In the genomic region with DNA sequence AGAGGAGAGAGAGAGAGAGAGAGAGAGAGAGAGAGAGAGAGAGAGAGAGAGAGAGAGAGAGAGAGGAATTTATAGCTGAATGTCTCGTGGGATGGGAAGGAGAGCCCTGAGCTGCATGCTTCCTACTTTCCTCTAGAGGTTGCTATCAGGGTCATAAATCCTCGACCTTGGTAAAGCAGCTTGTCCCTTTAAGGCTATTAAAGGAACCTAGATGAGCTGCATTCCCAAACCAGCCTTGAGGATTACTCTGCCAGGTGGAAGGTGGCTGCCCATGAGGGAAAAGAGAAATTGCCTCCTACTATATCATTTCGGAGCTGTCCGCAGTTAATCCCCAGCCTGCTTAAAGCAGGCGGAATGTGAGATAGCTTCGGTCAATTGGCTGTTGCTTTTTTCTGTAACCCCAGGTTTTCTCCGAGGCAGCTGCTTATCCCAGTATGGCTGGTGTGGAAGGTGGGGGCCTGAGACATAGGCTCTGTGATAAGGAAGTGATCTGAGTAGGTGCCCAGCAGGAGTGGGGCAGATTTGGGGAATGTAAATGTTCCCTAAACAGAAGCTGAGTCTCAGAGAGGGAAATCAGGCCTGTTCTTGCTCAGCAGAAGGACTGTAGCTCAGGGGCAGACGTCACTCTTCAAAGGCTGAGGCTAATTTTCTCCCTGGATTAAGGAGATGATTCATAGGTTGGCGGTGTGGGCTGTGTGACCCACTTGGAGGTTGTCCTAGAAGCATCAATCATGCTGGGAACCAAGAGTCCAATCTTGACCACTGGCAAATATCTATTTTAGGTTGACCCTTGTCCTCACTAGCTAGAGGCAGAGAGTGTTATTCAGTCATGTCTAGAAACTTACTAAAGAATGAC, we compare ENCODE assay signal across 11 mouse cellular contexts.
DNase-seq lines count a peak whose midpoint lies in the region; ATAC-seq lines count a peak whose summit lies in the region.
"Had no signal": no experiment of that assay in that cellular context is flagged by ENCODE, and none has a peak within 500 bp of the region (broad histone marks: within the 10 kb centered on the region; RNA-seq: fewer than 3 reads in every experiment).

No protein-coding gene starts in this region.

- no peaks in the 10 kb centered on the region for H3K36me3 ChIP-seq in hindbrain, embryonic 13.5 days
- H3K36me3 ChIP-seq: embryonic facial prominence, embryonic 15.5 days; hindbrain, embryonic 15.5 days; limb, embryonic 13.5 days had no signal

- H3K4me3 ChIP-seq in hindbrain, embryonic 13.5 days: no peak overlapping the region
- H3K4me3 ChIP-seq: embryonic facial prominence, embryonic 15.5 days; hindbrain, embryonic 15.5 days; limb, embryonic 13.5 days had no signal

- ATAC-seq in frontal cortex, adult (ENCODE audit: low TSS enrichment): peak; percentile 59
- ATAC-seq in hindbrain, embryonic 13.5 days (ENCODE audit: low FRiP score): no peak
- ATAC-seq in erythroblast, adult 5-6 weeks (replicated peaks; ENCODE audit: low FRiP score, poor library complexity, severe bottlenecking): no peak

- H3K9ac ChIP-seq in hindbrain, embryonic 13.5 days: no peak overlapping the region
- H3K9ac ChIP-seq: embryonic facial prominence, embryonic 15.5 days; hindbrain, embryonic 15.5 days; limb, embryonic 13.5 days had no signal

- WGBS in hindbrain, embryonic 13.5 days: 39% methylated on average over 9 of the region's 9 CpGs

- no peaks in the 10 kb centered on the region for H3K27me3 ChIP-seq in hindbrain, embryonic 13.5 days
- H3K27me3 ChIP-seq: embryonic facial prominence, embryonic 15.5 days; hindbrain, embryonic 15.5 days had no signal

- no peak for DNase-seq in frontal cortex, postnatal 10 days (ENCODE audit: low spot score in 2 of 2)
- peak; percentile 5 for DNase-seq in ZHBTc4 (ENCODE audit: low read depth, low spot score)
- DNase-seq in fat pad, adult 2 months (ENCODE audit: extremely low read depth, low read depth, low spot score): peak; percentile 51
- DNase-seq in kidney, postnatal 14 days: peak; percentile 12
- no peak for DNase-seq in layer of hippocampus, adult 8-10 months (ENCODE audit: low spot score in 2 of 2)

- H3K27ac ChIP-seq in hindbrain, embryonic 13.5 days: no peak overlapping the region
- H3K27ac ChIP-seq: embryonic facial prominence, embryonic 15.5 days; hindbrain, embryonic 15.5 days; limb, embryonic 13.5 days had no signal

- H3K4me2 ChIP-seq in hindbrain, embryonic 13.5 days: no peak overlapping the region
- H3K4me2 ChIP-seq: embryonic facial prominence, embryonic 15.5 days; hindbrain, embryonic 15.5 days; limb, embryonic 13.5 days had no signal

- peaks cover 26% of the 10 kb centered on the region for H3K4me1 ChIP-seq in hindbrain, embryonic 13.5 days (replicated peaks)
- H3K4me1 ChIP-seq: embryonic facial prominence, embryonic 15.5 days had no signal

- H3K9me3 ChIP-seq in hindbrain, embryonic 13.5 days: no peaks in the 10 kb centered on the region
- H3K9me3 ChIP-seq: embryonic facial prominence, embryonic 15.5 days; hindbrain, embryonic 15.5 days; limb, embryonic 13.5 days had no signal

Comparison
In these comparisons a context has a peak if more than half of its experiments do, and no peak if none do; other contexts are left out.
1. DNase-seq: peak in ZHBTc4 (single experiment), fat pad, adult 2 months (single experiment) and kidney, postnatal 14 days (single experiment); none in frontal cortex, postnatal 10 days (0 of 2) and layer of hippocampus, adult 8-10 months (0 of 2).